Mouse (Mus musculus): ENCODE measurements around the gene Ccdc152. TPM values are rescaled to one million over a fixed set of nuclear protein-coding genes. Genes with fewer than 3 reads are reported as not detected.

Ccdc152 gene
- polyA plus RNA-seq, 1 experiment, result 0.45 TPM

GRCm38 (mm10) chr15:3277391-3277790, 25.9 kb downstream of the Ccdc152 start:
- Histone ChIP-seq H3K27me3 (ENCODE audit: control insufficient read depth, insufficient read depth, low read length, poor library complexity, severe bottlenecking) (no peaks in the 10 kb centered on the region), H3K9ac (ENCODE audit: low read depth, poor library complexity, severe bottlenecking) (no peak overlapping the region), H3K4me3 (ENCODE audit: low read depth, low read length) (no peak overlapping the region), H3K4me1 (ENCODE audit: control insufficient read depth, insufficient read depth, low read length) (no peaks in the 10 kb centered on the region), H3K27ac (ENCODE audit: insufficient read depth, low read length) (no peak overlapping the region), H3K9me3 (replicated peaks; ENCODE audit: control insufficient read depth, insufficient read depth, low read length, poor library complexity, severe bottlenecking) (no peaks in the 10 kb centered on the region), H3K36me3 (ENCODE audit: control insufficient read depth, insufficient read depth, low read length, poor library complexity, severe bottlenecking) (no peaks in the 10 kb centered on the region)
- no peak for TF ChIP-seq EP300 (IDR thresholded peaks at IDR 0.05; ENCODE audit: insufficient read depth, low read depth, low read length)
- TF ChIP-seq CTCF (IDR thresholded peaks at IDR 0.05; ENCODE audit: low read depth, low read length), result peak; percentile 8

GRCm38 (mm10) chr15:3273191-3273590, 30.1 kb downstream of the Ccdc152 start:
- no peak overlapping the region for H3K9ac ChIP-seq (ENCODE audit: low read depth, poor library complexity, severe bottlenecking)
- no peaks in the 10 kb centered on the region for H3K9me3 ChIP-seq (replicated peaks; ENCODE audit: control insufficient read depth, insufficient read depth, low read length, poor library complexity, severe bottlenecking)
- no peaks in the 10 kb centered on the region for H3K27me3 ChIP-seq (ENCODE audit: control insufficient read depth, insufficient read depth, low read length, poor library complexity, severe bottlenecking)
- no peak overlapping the region for H3K4me3 ChIP-seq (ENCODE audit: low read depth, low read length)
- TF ChIP-seq CTCF (IDR thresholded peaks at IDR 0.05; ENCODE audit: low read depth, low read length) (no peak), EP300 (IDR thresholded peaks at IDR 0.05; ENCODE audit: insufficient read depth, low read depth, low read length) (no peak), POLR2A (IDR thresholded peaks at IDR 0.05; ENCODE audit: insufficient read depth, low read length) (no peak)
- H3K36me3 ChIP-seq (ENCODE audit: control insufficient read depth, insufficient read depth, low read length, poor library complexity, severe bottlenecking), result no peaks in the 10 kb centered on the region
- H3K4me1 ChIP-seq (ENCODE audit: control insufficient read depth, insufficient read depth, low read length), result peaks cover 6% of the 10 kb centered on the region
- H3K27ac ChIP-seq (ENCODE audit: insufficient read depth, low read length), result no peak overlapping the region

GRCm38 (mm10) chr15:3271216-3271615, 32.1 kb downstream of the Ccdc152 start:
- Histone ChIP-seq H3K4me3 (ENCODE audit: low read depth, low read length) (peak overlapping the region; percentile 49), H3K27ac (ENCODE audit: insufficient read depth, low read length) (no peak overlapping the region), H3K36me3 (ENCODE audit: control insufficient read depth, insufficient read depth, low read length, poor library complexity, severe bottlenecking) (no peaks in the 10 kb centered on the region)

GRCm38 (mm10) chr15:3270646-3271077, 32.7 kb downstream of the Ccdc152 start:
- Histone ChIP-seq H3K27ac (ENCODE audit: insufficient read depth, low read length) (peak overlapping the region; percentile 81), H3K4me3 (ENCODE audit: low read depth, low read length) (peak overlapping the region; percentile 57), H3K4me1 (ENCODE audit: control insufficient read depth, insufficient read depth, low read length) (peaks cover 6% of the 10 kb centered on the region), H3K9me3 (replicated peaks; ENCODE audit: control insufficient read depth, insufficient read depth, low read length, poor library complexity, severe bottlenecking) (no peaks in the 10 kb centered on the region), H3K9ac (ENCODE audit: low read depth, poor library complexity, severe bottlenecking) (no peak overlapping the region), H3K27me3 (ENCODE audit: control insufficient read depth, insufficient read depth, low read length, poor library complexity, severe bottlenecking) (no peaks in the 10 kb centered on the region), H3K36me3 (ENCODE audit: control insufficient read depth, insufficient read depth, low read length, poor library complexity, severe bottlenecking) (no peaks in the 10 kb centered on the region)
- TF ChIP-seq EP300 (IDR thresholded peaks at IDR 0.05; ENCODE audit: insufficient read depth, low read depth, low read length), result peak; percentile 79
- no peak for TF ChIP-seq CTCF (IDR thresholded peaks at IDR 0.05; ENCODE audit: low read depth, low read length)

More at GRCm38 (mm10) chr15:3271216-3271615, 32.1 kb downstream of the Ccdc152 start:
- Histone ChIP-seq H3K27me3 (ENCODE audit: control insufficient read depth, insufficient read depth, low read length, poor library complexity, severe bottlenecking) (no peaks in the 10 kb centered on the region), H3K4me1 (ENCODE audit: control insufficient read depth, insufficient read depth, low read length) (peaks cover 6% of the 10 kb centered on the region), H3K9me3 (replicated peaks; ENCODE audit: control insufficient read depth, insufficient read depth, low read length, poor library complexity, severe bottlenecking) (no peaks in the 10 kb centered on the region), H3K9ac (ENCODE audit: low read depth, poor library complexity, severe bottlenecking) (no peak overlapping the region)
- TF ChIP-seq CTCF (IDR thresholded peaks at IDR 0.05; ENCODE audit: low read depth, low read length) (no peak), EP300 (IDR thresholded peaks at IDR 0.05; ENCODE audit: insufficient read depth, low read depth, low read length) (0 out of 2 replicates have a peak, but pooled peaks have one; percentile 28), POLR2A (IDR thresholded peaks at IDR 0.05; ENCODE audit: insufficient read depth, low read length) (no peak)

GRCm38 (mm10) chr15:3269996-3270645, 33.2 kb downstream of the Ccdc152 start:
- no peaks in the 10 kb centered on the region for H3K27me3 ChIP-seq (ENCODE audit: control insufficient read depth, insufficient read depth, low read length, poor library complexity, severe bottlenecking)
- no peak overlapping the region for H3K4me3 ChIP-seq (ENCODE audit: low read depth, low read length)
- H3K9ac ChIP-seq (ENCODE audit: low read depth, poor library complexity, severe bottlenecking), result no peak overlapping the region
- H3K27ac ChIP-seq (ENCODE audit: insufficient read depth, low read length), result peak overlapping the region; percentile 81
- TF ChIP-seq CTCF (IDR thresholded peaks at IDR 0.05; ENCODE audit: low read depth, low read length), result no peak
- no peak for TF ChIP-seq EP300 (IDR thresholded peaks at IDR 0.05; ENCODE audit: insufficient read depth, low read depth, low read length)
- TF ChIP-seq POLR2A (IDR thresholded peaks at IDR 0.05; ENCODE audit: insufficient read depth, low read length), result no peak
- no peaks in the 10 kb centered on the region for H3K36me3 ChIP-seq (ENCODE audit: control insufficient read depth, insufficient read depth, low read length, poor library complexity, severe bottlenecking)
- H3K9me3 ChIP-seq (replicated peaks; ENCODE audit: control insufficient read depth, insufficient read depth, low read length, poor library complexity, severe bottlenecking), result no peaks in the 10 kb centered on the region
- H3K4me1 ChIP-seq (ENCODE audit: control insufficient read depth, insufficient read depth, low read length), result peaks cover 6% of the 10 kb centered on the region

- H3K27ac ChIP-seq (ENCODE audit: insufficient read depth, low read length), result no peak overlapping the region
- H3K27me3 ChIP-seq (ENCODE audit: control insufficient read depth, insufficient read depth, low read length, poor library complexity, severe bottlenecking), result no peaks in the 10 kb centered on the region
- no peaks in the 10 kb centered on the region for H3K36me3 ChIP-seq (ENCODE audit: control insufficient read depth, insufficient read depth, low read length, poor library complexity, severe bottlenecking)
- H3K4me3 ChIP-seq (ENCODE audit: low read depth, low read length), result no peak overlapping the region
- H3K9me3 ChIP-seq (replicated peaks; ENCODE audit: control insufficient read depth, insufficient read depth, low read length, poor library complexity, severe bottlenecking), result no peaks in the 10 kb centered on the region
- H3K4me1 ChIP-seq (ENCODE audit: control insufficient read depth, insufficient read depth, low read length), result peaks cover 6% of the 10 kb centered on the region
- H3K9ac ChIP-seq (ENCODE audit: low read depth, poor library complexity, severe bottlenecking), result no peak overlapping the region
- TF ChIP-seq POLR2A (IDR thresholded peaks at IDR 0.05; ENCODE audit: insufficient read depth, low read length) (no peak), CTCF (IDR thresholded peaks at IDR 0.05; ENCODE audit: low read depth, low read length) (no peak)
Measured at GRCm38 (mm10) chr15:3269496-3269895, 33.8 kb downstream of the Ccdc152 start.
